Mouse (Mus musculus) spleen, adult 2 months (tissue): ENCODE results near the gene 1700013G24Rik. TPM values are rescaled to one million over a fixed set of nuclear protein-coding genes. Genes with fewer than 3 reads are reported as not detected.

Experiments used
- DNase-seq, 2 experiments: peaks; one replicate each; pipeline versions ENCODE4 v3.0.0 to v3.0.0-alpha.2; 2012 to 2021; ENCODE audit warnings: low spot score in 2 of 2, low read depth in 1 of 2
- H3K27ac ChIP-seq: fragments of 200-500 bp; 2 replicates; pipeline ENCODE4 v1.5.1; 2012; ENCODE audit warnings: low read length, inconsistent platforms; ENCODE audit not compliant: insufficient read depth
- H3K27me3 ChIP-seq: fragments of 200-500 bp; 2 replicates; pipeline ENCODE4 v1.6.1; 2012; ENCODE audit warnings: mild to moderate bottlenecking, moderate library complexity, low read length, inconsistent platforms; ENCODE audit not compliant: control insufficient read depth, insufficient read depth
- H3K36me3 ChIP-seq: fragments of 200-500 bp; 2 replicates; pipeline ENCODE4 v1.6.1; 2012; ENCODE audit warnings: mild to moderate bottlenecking, low read length, inconsistent platforms; ENCODE audit not compliant: control insufficient read depth, insufficient read depth
- H3K4me1 ChIP-seq: fragments of 200-500 bp; 2 replicates; pipeline ENCODE4 v1.6.1; 2011; ENCODE audit warnings: inconsistent platforms; ENCODE audit not compliant: control insufficient read depth, insufficient read depth, insufficient read length
- H3K4me3 ChIP-seq: fragments of 200-500 bp; 2 replicates; pipeline ENCODE4 v1.5.1; 2011; ENCODE audit warnings: mild to moderate bottlenecking, inconsistent platforms; ENCODE audit not compliant: insufficient read depth, insufficient read length; ENCODE audit errors: extremely low read depth
- CTCF ChIP-seq: fragments of 200-500 bp; IDR thresholded peaks from 2 replicates; pipeline ENCODE4 v1.5.1; 2011; ENCODE audit warnings: mild to moderate bottlenecking, inconsistent platforms; ENCODE audit not compliant: insufficient read depth, insufficient read length, insufficient replicate concordance; ENCODE audit errors: extremely low read depth
- POLR2A ChIP-seq: fragments of 200-500 bp; IDR thresholded peaks from 2 replicates; pipeline ENCODE4 v1.6.1; 2011; ENCODE audit warnings: low read depth, low read length, inconsistent platforms
- WGBS: fragments of 180-500 bp; shearing (Covaris S2); methylation state at CpG from one replicate; pipeline ENCODE4 v1.1.7; 2018; 5-methylcytosine and 5-hydroxymethylcytosine counted together
- polyA plus RNA-seq: library from polyadenylated mRNA; depleted of rRNA; stranded (reverse); fragments of >200 nt; gene quantifications from 2 replicates; pipeline ENCODE4 v1.2.3, GENCODE M21; 2012

Gene 1700013G24Rik
- polyA plus RNA-seq, 1 experiment: not detected

DNA sequence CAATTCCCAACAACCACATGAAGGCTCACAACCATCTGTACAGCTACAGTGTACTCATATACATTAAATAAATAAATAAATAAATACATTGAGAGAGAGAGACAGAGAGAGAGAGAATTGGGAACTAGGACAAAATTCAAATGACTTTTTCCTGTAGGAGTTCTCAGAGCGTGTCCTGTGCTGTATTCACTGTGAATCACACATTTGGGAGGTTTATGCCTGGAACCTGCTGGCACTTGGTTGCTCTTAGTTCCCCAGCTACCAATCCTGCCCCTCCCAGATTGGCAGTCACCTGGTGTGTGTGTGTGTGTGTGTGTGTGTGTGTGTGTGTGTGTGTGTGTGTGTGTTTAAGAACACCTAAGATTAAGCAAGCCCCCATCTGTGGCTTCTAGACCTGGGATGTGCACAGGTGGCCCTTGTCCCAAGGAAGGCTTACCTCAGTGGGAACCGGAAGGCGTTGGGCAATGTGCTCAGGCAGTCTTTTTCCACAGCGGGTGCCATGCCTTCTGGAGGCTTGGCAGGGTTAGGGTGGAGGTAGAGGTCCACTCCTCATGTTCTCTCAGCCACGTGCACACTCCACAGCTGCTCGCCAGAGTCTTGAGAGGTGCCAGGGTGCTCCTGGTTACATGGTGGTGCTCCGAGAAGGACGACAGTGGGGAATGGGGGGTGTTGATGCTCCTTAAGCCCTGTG is 16.0 kb upstream of the 1700013G24Rik start:
- 89% methylated on average over 8 of the region's 8 CpGs for WGBS
- no peaks in the 10 kb centered on the region for H3K36me3 ChIP-seq
- no peaks in the 10 kb centered on the region for H3K4me1 ChIP-seq
- no peak for DNase-seq
- no peaks in the 10 kb centered on the region for H3K27me3 ChIP-seq
- no peak overlapping the region for H3K4me3 ChIP-seq
- no peak for TF ChIP-seq CTCF
- TF ChIP-seq POLR2A: no peak
- no peak overlapping the region for H3K27ac ChIP-seq

GRCm38 (mm10) chr4:137438842-137439241 is 14.2 kb upstream of the 1700013G24Rik start:
- DNase-seq: no peak
- 75% methylated on average over 8 of the region's 8 CpGs for WGBS
- no peak overlapping the region for H3K27ac ChIP-seq

GRCm38 (mm10) chr4:137441332-137441731 is 11.8 kb upstream of the 1700013G24Rik start:
- TF ChIP-seq CTCF (no peak), POLR2A (no peak)
- 89% methylated on average over 4 of the region's 4 CpGs for WGBS
- no peak for DNase-seq

More at GRCm38 (mm10) chr4:137438842-137439241, 14.2 kb upstream of the 1700013G24Rik start:
- no peaks in the 10 kb centered on the region for H3K27me3 ChIP-seq
- no peaks in the 10 kb centered on the region for H3K36me3 ChIP-seq
- no peak overlapping the region for H3K4me3 ChIP-seq
- H3K4me1 ChIP-seq: no peaks in the 10 kb centered on the region
- no peak for TF ChIP-seq POLR2A
- no peak for TF ChIP-seq CTCF

GRCm38 (mm10) chr4:137443625-137444024 is 9.5 kb upstream of the 1700013G24Rik start:
- Histone ChIP-seq H3K27me3 (no peaks in the 10 kb centered on the region), H3K36me3 (no peaks in the 10 kb centered on the region), H3K4me3 (no peak overlapping the region), H3K4me1 (no peaks in the 10 kb centered on the region), H3K27ac (no peak overlapping the region)
- DNase-seq: peak; percentile 5 to 41
- 50% methylated on average over 5 of the region's 5 CpGs for WGBS
- TF ChIP-seq POLR2A (no peak), CTCF (peak; percentile 73; the same call in 1 of the 2 replicates)

More at GRCm38 (mm10) chr4:137441332-137441731, 11.8 kb upstream of the 1700013G24Rik start:
- H3K27me3 ChIP-seq: no peaks in the 10 kb centered on the region
- no peak overlapping the region for H3K4me3 ChIP-seq
- H3K27ac ChIP-seq: no peak overlapping the region
- H3K4me1 ChIP-seq: no peaks in the 10 kb centered on the region
- no peaks in the 10 kb centered on the region for H3K36me3 ChIP-seq

DNA sequence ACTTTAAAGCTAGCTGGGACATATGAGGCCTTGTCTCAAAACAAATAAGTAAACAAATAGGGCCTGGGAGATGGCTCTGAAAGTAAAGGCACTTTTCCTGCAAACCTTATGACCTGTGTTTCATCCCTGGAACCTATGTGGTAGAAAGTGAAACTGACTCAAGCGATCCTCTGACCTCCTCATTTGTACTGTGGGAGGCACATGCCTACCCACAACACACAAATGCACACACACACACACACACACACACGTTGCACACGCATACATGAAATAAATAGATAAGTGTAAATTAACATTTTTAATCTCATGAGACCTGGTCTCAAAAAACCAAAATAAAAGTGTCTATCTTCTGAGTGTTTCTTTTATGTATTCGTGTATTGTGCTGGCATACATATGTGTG is 7.2 kb upstream of the 1700013G24Rik start:
- no peak for DNase-seq
- TF ChIP-seq POLR2A: no peak
- TF ChIP-seq CTCF: no peak
- Histone ChIP-seq H3K4me3 (no peak overlapping the region), H3K36me3 (no peaks in the 10 kb centered on the region), H3K4me1 (no peaks in the 10 kb centered on the region), H3K27ac (no peak overlapping the region), H3K27me3 (no peaks in the 10 kb centered on the region)
- WGBS: 76% methylated on average over 4 of the region's 4 CpGs

GRCm38 (mm10) chr4:137447363-137448196 is 5.5 kb upstream of the 1700013G24Rik start:
- Histone ChIP-seq H3K27ac (no peak overlapping the region), H3K4me1 (no peaks in the 10 kb centered on the region), H3K27me3 (no peaks in the 10 kb centered on the region), H3K4me3 (no peak overlapping the region), H3K36me3 (no peaks in the 10 kb centered on the region)
- 49% methylated on average over 7 of the region's 7 CpGs for WGBS
- TF ChIP-seq POLR2A (no peak), CTCF (no peak)
- DNase-seq: no peak
